Mouse (Mus musculus): Measurements from ENCODE around the gene Ripk1.

DNA sequence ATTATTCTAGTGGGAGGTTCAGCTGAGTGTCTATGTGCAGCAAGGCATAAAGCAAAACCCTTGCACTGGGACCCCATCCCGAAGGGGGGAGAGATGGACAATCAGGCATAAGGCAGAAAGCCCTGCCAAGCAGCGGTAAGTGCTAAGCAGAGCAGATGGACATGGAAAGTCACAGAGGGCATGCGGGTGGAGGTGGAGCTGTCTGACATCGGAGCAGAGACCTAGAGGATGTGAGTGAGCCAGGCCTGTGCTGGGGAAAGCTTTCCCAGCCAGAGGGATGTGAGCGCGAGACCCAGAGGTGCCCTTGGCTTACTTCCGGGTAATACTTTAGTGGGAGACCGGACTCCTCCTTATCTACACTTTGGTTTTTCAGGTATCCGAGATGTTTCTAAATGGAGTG lies 57.9 kb downstream of the Ripk1 start:
- no peak for TF ChIP-seq POLR2A (IDR thresholded peaks at IDR 0.05; ENCODE audit: extremely low read depth, insufficient read depth, low read length)
- TF ChIP-seq CTCF (IDR thresholded peaks at IDR 0.05; ENCODE audit: low read depth, low read length): no peak
